Mouse (Mus musculus): Measurements from ENCODE around the gene Gm10401. TPM values are rescaled to one million over a fixed set of nuclear protein-coding genes. Genes with fewer than 3 reads are reported as not detected.

Gm10401 gene
- polyA plus RNA-seq, 1 experiment from 2014 or later = 43.4 TPM

- Histone ChIP-seq H3K9ac (no peak overlapping the region), H3K4me1 (no peaks in the 10 kb centered on the region), H3K27me3 (replicated peaks) (no peaks in the 10 kb centered on the region), H3K27ac (no peak overlapping the region), H3K36me3 (replicated peaks) (no peaks in the 10 kb centered on the region), H3K9me3 (no peaks in the 10 kb centered on the region), H3K4me2 (no peak overlapping the region), H3K4me3 (no peak overlapping the region)
- WGBS = 91% methylated on average over 3 of the region's 3 CpGs
- ATAC-seq (replicated peaks) = no peak
Measured at GRCm38 (mm10) chr5:115060977-115061376, 37.1 kb downstream of the Gm10401 start.

GRCm38 (mm10) chr5:115060067-115060695, 37.9 kb downstream of the Gm10401 start:
- no peak overlapping the region for H3K4me3 ChIP-seq
- no peaks in the 10 kb centered on the region for H3K9me3 ChIP-seq
- no peak for ATAC-seq (replicated peaks)
- no peak overlapping the region for H3K4me2 ChIP-seq
- H3K4me1 ChIP-seq = no peaks in the 10 kb centered on the region
- H3K27ac ChIP-seq = no peak overlapping the region
- 89% methylated on average over 8 of the region's 8 CpGs for WGBS
- no peaks in the 10 kb centered on the region for H3K27me3 ChIP-seq (replicated peaks)
- no peak overlapping the region for H3K9ac ChIP-seq
- no peaks in the 10 kb centered on the region for H3K36me3 ChIP-seq (replicated peaks)

- Histone ChIP-seq H3K4me2 (no peak overlapping the region), H3K4me3 (no peak overlapping the region), H3K27ac (no peak overlapping the region), H3K9ac (no peak overlapping the region), H3K9me3 (no peaks in the 10 kb centered on the region), H3K36me3 (replicated peaks) (no peaks in the 10 kb centered on the region), H3K4me1 (no peaks in the 10 kb centered on the region), H3K27me3 (replicated peaks) (no peaks in the 10 kb centered on the region)
- 85% methylated on average over 7 of the region's 7 CpGs for WGBS
- no peak for ATAC-seq (replicated peaks)
Measured at GRCm38 (mm10) chr5:115058584-115059297, 39.4 kb downstream of the Gm10401 start.

- H3K27me3 ChIP-seq (replicated peaks) = no peaks in the 10 kb centered on the region
- no peak overlapping the region for H3K27ac ChIP-seq
- H3K4me2 ChIP-seq = no peak overlapping the region
- no peak overlapping the region for H3K9ac ChIP-seq
- no peak overlapping the region for H3K4me3 ChIP-seq
- H3K4me1 ChIP-seq = peaks cover 5% of the 10 kb centered on the region
- H3K36me3 ChIP-seq (replicated peaks) = no peaks in the 10 kb centered on the region
- ATAC-seq (replicated peaks) = no peak
- H3K9me3 ChIP-seq = no peaks in the 10 kb centered on the region
- 97% methylated on average over 4 of the region's 4 CpGs for WGBS
Measured at GRCm38 (mm10) chr5:115057153-115057552, 40.9 kb downstream of the Gm10401 start.

GRCm38 (mm10) chr5:115055418-115055817, 42.7 kb downstream of the Gm10401 start:
- Histone ChIP-seq H3K4me1 (peaks cover 5% of the 10 kb centered on the region), H3K4me3 (no peak overlapping the region), H3K4me2 (no peak overlapping the region), H3K27ac (no peak overlapping the region), H3K27me3 (replicated peaks) (no peaks in the 10 kb centered on the region), H3K9me3 (no peaks in the 10 kb centered on the region), H3K36me3 (replicated peaks) (no peaks in the 10 kb centered on the region), H3K9ac (no peak overlapping the region)
- ATAC-seq (replicated peaks) = no peak
- 77% methylated on average over 6 of the region's 6 CpGs for WGBS

- no peak overlapping the region for H3K4me3 ChIP-seq
- no peaks in the 10 kb centered on the region for H3K36me3 ChIP-seq (replicated peaks)
- H3K4me2 ChIP-seq = no peak overlapping the region
- peaks cover 5% of the 10 kb centered on the region for H3K4me1 ChIP-seq
- no peak overlapping the region for H3K27ac ChIP-seq
- 92% methylated on average over 22 of the region's 22 CpGs for WGBS
- no peaks in the 10 kb centered on the region for H3K9me3 ChIP-seq
- no peaks in the 10 kb centered on the region for H3K27me3 ChIP-seq (replicated peaks)
- ATAC-seq (replicated peaks) = no peak
- no peak overlapping the region for H3K9ac ChIP-seq
Measured at GRCm38 (mm10) chr5:115053791-115054396, 44.2 kb downstream of the Gm10401 start.

- Histone ChIP-seq H3K9ac (no peak overlapping the region), H3K36me3 (replicated peaks) (no peaks in the 10 kb centered on the region), H3K9me3 (no peaks in the 10 kb centered on the region), H3K4me1 (peaks cover 5% of the 10 kb centered on the region), H3K27me3 (replicated peaks) (no peaks in the 10 kb centered on the region), H3K4me2 (no peak overlapping the region), H3K27ac (0 out of 2 replicates have a peak overlapping the region, but pooled peaks have one; percentile 8), H3K4me3 (no peak overlapping the region)
- ATAC-seq (replicated peaks) = no peak
- WGBS = 86% methylated on average over 8 of the region's 8 CpGs
Measured at GRCm38 (mm10) chr5:115052546-115052945, 45.5 kb downstream of the Gm10401 start.

GRCm38 (mm10) chr5:115050776-115051175, 47.3 kb downstream of the Gm10401 start:
- Histone ChIP-seq H3K27me3 (replicated peaks) (no peaks in the 10 kb centered on the region), H3K9ac (no peak overlapping the region), H3K9me3 (no peaks in the 10 kb centered on the region), H3K36me3 (replicated peaks) (no peaks in the 10 kb centered on the region), H3K4me2 (no peak overlapping the region), H3K4me1 (peaks cover 5% of the 10 kb centered on the region), H3K4me3 (no peak overlapping the region), H3K27ac (no peak overlapping the region)
- 90% methylated on average over 6 of the region's 6 CpGs for WGBS
- no peak for ATAC-seq (replicated peaks)

GRCm38 (mm10) chr5:115049692-115050091, 48.4 kb downstream of the Gm10401 start:
- Histone ChIP-seq H3K27me3 (replicated peaks) (no peaks in the 10 kb centered on the region), H3K27ac (no peak overlapping the region), H3K36me3 (replicated peaks) (no peaks in the 10 kb centered on the region), H3K4me2 (no peak overlapping the region), H3K9ac (no peak overlapping the region), H3K9me3 (no peaks in the 10 kb centered on the region), H3K4me1 (peaks cover 5% of the 10 kb centered on the region), H3K4me3 (no peak overlapping the region)
- WGBS = 89% methylated on average over 6 of the region's 6 CpGs
- ATAC-seq (replicated peaks) = no peak

Other genes with a start within 250 kb of the Gm10401 start
- not detected in 2 replicates for gene 4930519G04Rik, start 244.6 kb downstream of the Gm10401 start, polyA plus RNA-seq (2015; fragmentation: Nextera tagmentation; extraction: Ambion mirVana)
- gene Gm9936, start 239.6 kb downstream of the Gm10401 start, polyA plus RNA-seq (2015; fragmentation: Nextera tagmentation; extraction: Ambion mirVana) = 3.0 and 3.6 TPM in 2 replicates
- 4.8 and 6.8 TPM in 2 replicates for gene Oasl2, start 201.4 kb downstream of the Gm10401 start, polyA plus RNA-seq (2015; fragmentation: Nextera tagmentation; extraction: Ambion mirVana)
- 0.40 and 0.68 TPM in 2 replicates for gene Oasl1, start 175.1 kb downstream of the Gm10401 start, polyA plus RNA-seq (2015; fragmentation: Nextera tagmentation; extraction: Ambion mirVana)
- 116 and 122 TPM in 2 replicates for gene 2210016L21Rik, start 156.1 kb downstream of the Gm10401 start, polyA plus RNA-seq (2015; fragmentation: Nextera tagmentation; extraction: Ambion mirVana)
- gene Hnf1a, start 127.2 kb downstream of the Gm10401 start, polyA plus RNA-seq (2015; fragmentation: Nextera tagmentation; extraction: Ambion mirVana) = 0.05 and 0.10 TPM in 2 replicates
- gene Sppl3, start 87.2 kb downstream of the Gm10401 start, polyA plus RNA-seq (2015; fragmentation: Nextera tagmentation; extraction: Ambion mirVana) = 35.1 and 47.1 TPM in 2 replicates
- gene Acads, start 21.1 kb upstream of the Gm10401 start, polyA plus RNA-seq (2015; fragmentation: Nextera tagmentation; extraction: Ambion mirVana) = 16.0 and 19.4 TPM in 2 replicates
- gene Unc119b, start 36.7 kb upstream of the Gm10401 start, polyA plus RNA-seq (2015; fragmentation: Nextera tagmentation; extraction: Ambion mirVana) = 35.1 and 38.2 TPM in 2 replicates
- 28.9 and 29.8 TPM in 2 replicates for gene Mlec, start 59.9 kb upstream of the Gm10401 start, polyA plus RNA-seq (2015; fragmentation: Nextera tagmentation; extraction: Ambion mirVana)
- 5.2 and 6.0 TPM in 2 replicates for gene Cabp1, start 96.1 kb upstream of the Gm10401 start, polyA plus RNA-seq (2015; fragmentation: Nextera tagmentation; extraction: Ambion mirVana)
- 93.6 and 94.4 TPM in 2 replicates for gene Pop5, start 137.5 kb upstream of the Gm10401 start, polyA plus RNA-seq (2015; fragmentation: Nextera tagmentation; extraction: Ambion mirVana)
- gene Rnf10, start 174.6 kb upstream of the Gm10401 start, polyA plus RNA-seq (2015; fragmentation: Nextera tagmentation; extraction: Ambion mirVana) = 202 and 219 TPM in 2 replicates
- 57.0 and 57.2 TPM in 2 replicates for gene Coq5, start 181.4 kb upstream of the Gm10401 start, polyA plus RNA-seq (2015; fragmentation: Nextera tagmentation; extraction: Ambion mirVana)
- gene Dynll1, start 202.7 kb upstream of the Gm10401 start, polyA plus RNA-seq (2015; fragmentation: Nextera tagmentation; extraction: Ambion mirVana) = 1,095 and 1,182 TPM in 2 replicates
- gene Srsf9, start 228.9 kb upstream of the Gm10401 start, polyA plus RNA-seq (2015; fragmentation: Nextera tagmentation; extraction: Ambion mirVana) = 142 and 146 TPM in 2 replicates
- gene Gatc, start 242.9 kb upstream of the Gm10401 start, polyA plus RNA-seq (2015; fragmentation: Nextera tagmentation; extraction: Ambion mirVana) = 35.6 and 39.4 TPM in 2 replicates
- 49.3 and 49.6 TPM in 2 replicates for gene Triap1, start 242.9 kb upstream of the Gm10401 start, polyA plus RNA-seq (2015; fragmentation: Nextera tagmentation; extraction: Ambion mirVana)